Mouse (Mus musculus) neural tube, embryonic 12.5 days (tissue): Measurements from ENCODE around the gene Olfr447. TPM values are rescaled to one million over a fixed set of nuclear protein-coding genes. Genes with fewer than 3 reads are reported as not detected.

Experiments
- ATAC-seq: fragments of 200-750 bp; cut with Nextera tagmentation; 2 replicates; pipeline ENCODE4 v1.8.0; 2017; ENCODE audit warnings: low read depth, mild to moderate bottlenecking, moderate TSS enrichment, moderate library complexity; ENCODE audit not compliant: low FRiP score
- H3K27ac ChIP-seq: fragments of 300-500 bp; sonication (generic); 2 replicates; pipeline ENCODE4 v1.5.1; 2016
- H3K27me3 ChIP-seq: fragments of 300-500 bp; sonication (generic); replicated peaks from 2 replicates; pipeline ENCODE4 v1.6.1; 2016; ENCODE audit warnings: mild to moderate bottlenecking
- H3K36me3 ChIP-seq: fragments of 300-500 bp; sonication (generic); 2 replicates; pipeline ENCODE4 v1.6.1; 2016; ENCODE audit warnings: mild to moderate bottlenecking
- H3K4me1 ChIP-seq: fragments of 300-500 bp; sonication (generic); 2 replicates; pipeline ENCODE4 v1.6.1; 2016
- H3K4me2 ChIP-seq: fragments of 300-500 bp; sonication (generic); replicated peaks from 2 replicates; pipeline ENCODE4 v1.6.1; 2016; ENCODE audit warnings: mild to moderate bottlenecking
- H3K4me3 ChIP-seq: fragments of 300-500 bp; sonication (generic); 2 replicates; pipeline ENCODE4 v1.5.1; 2016
- H3K9ac ChIP-seq: fragments of 300-500 bp; sonication (generic); 2 replicates; pipeline ENCODE4 v1.6.1; 2016; ENCODE audit warnings: mild to moderate bottlenecking
- H3K9me3 ChIP-seq: fragments of 300-500 bp; sonication (generic); 2 replicates; pipeline ENCODE4 v1.6.1; 2016; ENCODE audit warnings: mild to moderate bottlenecking
- WGBS: fragments of 180-500 bp; shearing (Covaris S2); methylation state at CpG from one replicate; pipeline ENCODE4 v1.1.7; 2016; 5-methylcytosine and 5-hydroxymethylcytosine counted together
- polyA plus RNA-seq: library from polyadenylated mRNA; unstranded; fragments of >200 nt; fragmentation: Nextera tagmentation; extraction: Ambion mirVana; gene quantifications from 2 replicates; pipeline ENCODE4 v1.2.1, GENCODE M21; 2016

Olfr447 gene
- not detected in 2 replicates for polyA plus RNA-seq

- no peak within 1 kb of the TSS for H3K9ac ChIP-seq
- ATAC-seq: no peak
- H3K4me1 ChIP-seq: no peaks in the 10 kb centered on the region
- no peaks in the 10 kb centered on the region for H3K36me3 ChIP-seq
- H3K27me3 ChIP-seq: no peaks in the 10 kb centered on the region
- H3K27ac ChIP-seq: no peak within 1 kb of the TSS
- H3K4me2 ChIP-seq: no peak within 1 kb of the TSS
- H3K9me3 ChIP-seq: no peaks in the 10 kb centered on the region
- H3K4me3 ChIP-seq: no peak within 1 kb of the TSS
Observed at GRCm38 (mm10) chr6:42908578-42908977, at the start of gene Olfr447. Olfr447 (plus strand) TSS chr6:42908878.

GRCm38 (mm10) chr6:42860222-42860819, 48.4 kb upstream of the Olfr447 start:
- H3K36me3 ChIP-seq: no peaks in the 10 kb centered on the region

DNA sequence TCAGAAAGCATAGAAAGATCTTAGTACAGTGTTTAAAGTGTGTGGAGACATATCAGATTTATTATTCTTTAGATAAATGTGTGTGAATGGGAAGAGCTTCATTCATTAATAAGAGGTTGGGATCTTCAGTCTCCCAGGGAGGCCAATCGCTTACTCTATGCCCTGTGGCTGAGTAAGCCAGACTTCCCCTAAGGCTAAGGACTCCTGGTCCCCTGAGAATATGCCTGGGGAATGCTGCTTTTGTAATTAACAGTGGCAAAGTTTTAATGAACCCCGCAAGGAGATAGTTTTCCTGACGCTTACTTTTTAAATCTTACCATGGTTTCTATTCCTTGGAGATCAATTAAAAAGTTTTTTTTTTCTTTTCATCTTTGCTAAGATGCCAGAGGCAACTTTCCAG, 39.0 kb upstream of the Olfr447 start:
- 89% methylated on average over 3 of the region's 3 CpGs for WGBS
- no peaks in the 10 kb centered on the region for H3K4me1 ChIP-seq

More at GRCm38 (mm10) chr6:42860222-42860819, 48.4 kb upstream of the Olfr447 start:
- Histone ChIP-seq H3K4me3 (no peak overlapping the region), H3K27ac (no peak overlapping the region), H3K4me2 (no peak overlapping the region), H3K27me3 (no peaks in the 10 kb centered on the region), H3K9me3 (no peaks in the 10 kb centered on the region), H3K4me1 (no peaks in the 10 kb centered on the region), H3K9ac (no peak overlapping the region)
- WGBS: 17% methylated on average over 4 of the region's 4 CpGs
- ATAC-seq: peak; percentile 70; the same call in 1 of the 2 replicates

DNA sequence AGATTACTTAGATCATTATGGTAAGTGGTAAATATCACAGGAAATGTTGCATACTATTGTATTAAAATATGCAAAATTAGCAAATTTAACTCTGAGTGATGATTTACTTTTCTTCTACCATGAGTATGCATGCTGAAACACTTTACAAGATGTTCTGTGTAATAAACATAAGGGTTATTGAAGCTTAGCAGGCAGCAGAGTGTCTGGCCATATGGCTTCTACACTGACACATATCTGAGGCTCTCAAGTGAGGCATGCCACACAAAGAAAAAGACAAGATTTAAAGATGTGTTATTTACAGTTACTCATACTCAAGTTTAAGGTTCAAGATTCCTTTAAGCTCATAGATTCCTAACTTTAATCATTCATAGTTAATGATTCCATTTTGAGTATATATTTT, 32.4 kb upstream of the Olfr447 start:
- ATAC-seq: no peak

More for the DNA sequence above, 39.0 kb upstream of the Olfr447 start:
- H3K9ac ChIP-seq: no peak overlapping the region
- no peaks in the 10 kb centered on the region for H3K9me3 ChIP-seq
- H3K36me3 ChIP-seq: no peaks in the 10 kb centered on the region
- H3K27ac ChIP-seq: no peak overlapping the region
- H3K27me3 ChIP-seq: no peaks in the 10 kb centered on the region
- ATAC-seq: no peak
- no peak overlapping the region for H3K4me3 ChIP-seq
- H3K4me2 ChIP-seq: no peak overlapping the region

DNA sequence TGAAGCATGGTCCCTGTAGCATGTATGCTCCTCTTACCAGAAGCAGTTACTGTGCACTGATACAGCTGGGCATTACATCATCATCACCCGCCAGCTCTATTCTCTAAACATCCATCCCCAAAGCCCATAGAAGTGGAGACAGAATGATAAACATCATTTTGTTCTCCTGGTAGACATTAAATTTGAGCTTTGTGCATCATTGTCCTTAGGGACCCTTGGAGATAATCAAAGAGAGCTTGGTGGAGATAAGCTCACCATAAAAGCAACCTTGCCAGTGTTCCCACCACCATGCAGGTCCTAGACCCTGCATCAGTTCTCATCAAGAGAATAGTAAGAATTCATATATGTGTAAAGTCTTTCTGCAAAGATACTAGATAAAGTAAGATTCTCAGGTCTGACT, 18.5 kb upstream of the Olfr447 start, which contains the start of gene Olfr448:
Olfr448 (plus strand) TSS at position 301 of the 400 bp plus-strand sequence.
- H3K36me3 ChIP-seq: no peaks in the 10 kb centered on the region
- no peak within 1 kb of the TSS for H3K27ac ChIP-seq
- no peak within 1 kb of the TSS for H3K4me3 ChIP-seq
- no peak for ATAC-seq
- WGBS: 86% methylated on average over 1 of the region's 1 CpGs
- no peak within 1 kb of the TSS for H3K9ac ChIP-seq
- H3K27me3 ChIP-seq: no peaks in the 10 kb centered on the region
- no peak within 1 kb of the TSS for H3K4me2 ChIP-seq
- no peaks in the 10 kb centered on the region for H3K4me1 ChIP-seq
- no peaks in the 10 kb centered on the region for H3K9me3 ChIP-seq

More for the DNA sequence above, 32.4 kb upstream of the Olfr447 start:
- no peak overlapping the region for H3K9ac ChIP-seq
- H3K4me2 ChIP-seq: no peak overlapping the region
- H3K27me3 ChIP-seq: no peaks in the 10 kb centered on the region
- no peaks in the 10 kb centered on the region for H3K36me3 ChIP-seq
- no peaks in the 10 kb centered on the region for H3K4me1 ChIP-seq
- H3K9me3 ChIP-seq: no peaks in the 10 kb centered on the region
- H3K4me3 ChIP-seq: no peak overlapping the region
- no peak overlapping the region for H3K27ac ChIP-seq

- Histone ChIP-seq H3K9ac (no peak overlapping the region), H3K4me1 (no peaks in the 10 kb centered on the region), H3K27me3 (no peaks in the 10 kb centered on the region), H3K27ac (no peak overlapping the region), H3K4me3 (no peak overlapping the region), H3K9me3 (no peaks in the 10 kb centered on the region), H3K36me3 (no peaks in the 10 kb centered on the region), H3K4me2 (no peak overlapping the region)
- ATAC-seq: no peak
- 31% methylated on average over 1 of the region's 1 CpGs for whole genome bisulfite sequencing
Observed at GRCm38 (mm10) chr6:42900345-42900744, 8.3 kb upstream of the Olfr447 start.

DNA sequence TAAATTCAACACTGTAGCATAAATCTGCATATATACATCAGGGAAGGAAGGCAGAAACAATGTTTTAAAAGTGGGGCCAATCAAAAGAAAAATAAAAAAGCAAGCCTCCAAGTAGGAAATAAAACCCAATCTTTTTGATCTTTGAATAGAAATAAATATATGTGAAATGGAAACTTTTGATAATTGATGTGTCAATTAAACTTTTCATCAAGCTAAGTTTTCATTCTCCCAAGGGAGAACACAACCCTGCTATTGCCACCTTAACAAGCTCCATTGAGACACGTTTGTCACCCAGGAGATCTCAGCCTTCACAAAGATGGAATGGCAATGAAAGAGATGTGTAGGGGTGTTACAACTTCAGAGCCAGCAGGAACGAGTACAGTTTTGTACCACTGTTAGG, 12.4 kb downstream of the Olfr447 start, which contains the start of gene Olfr446:
Olfr446 (plus strand) TSS at position 301 of the 400 bp plus-strand sequence.
- WGBS: 64% methylated on average over 2 of the region's 2 CpGs
- Histone ChIP-seq H3K27me3 (no peaks in the 10 kb centered on the region), H3K27ac (no peak within 1 kb of the TSS), H3K9me3 (no peaks in the 10 kb centered on the region), H3K4me3 (no peak within 1 kb of the TSS), H3K4me1 (no peaks in the 10 kb centered on the region), H3K9ac (no peak within 1 kb of the TSS), H3K36me3 (no peaks in the 10 kb centered on the region), H3K4me2 (no peak within 1 kb of the TSS)
- no peak for ATAC-seq

GRCm38 (mm10) chr6:42948767-42949166, 40.1 kb downstream of the Olfr447 start, which contains the start of gene Olfr444:
Olfr444 (plus strand) TSS chr6:42949067.
- no peak within 1 kb of the TSS for H3K4me2 ChIP-seq
- no peak for ATAC-seq
- 89% methylated on average over 1 of the region's 1 CpGs for WGBS
- no peak within 1 kb of the TSS for H3K9ac ChIP-seq
- no peak within 1 kb of the TSS for H3K27ac ChIP-seq
- no peaks in the 10 kb centered on the region for H3K36me3 ChIP-seq
- no peaks in the 10 kb centered on the region for H3K9me3 ChIP-seq
- H3K27me3 ChIP-seq: no peaks in the 10 kb centered on the region
- no peaks in the 10 kb centered on the region for H3K4me1 ChIP-seq
- no peak within 1 kb of the TSS for H3K4me3 ChIP-seq

Other genes starting within 250 kb of the Olfr447 start
- gene Tcaf1, start 198.8 kb upstream of the Olfr447 start, polyA plus RNA-seq: 182 and 184 TPM in 2 replicates
- gene Olfr453, start 169.5 kb upstream of the Olfr447 start, polyA plus RNA-seq: not detected in 2 replicates
- gene Olfr38, start 152.5 kb upstream of the Olfr447 start, polyA plus RNA-seq: not detected in 2 replicates
- not detected in 2 replicates for gene Olfr452, start 123.8 kb upstream of the Olfr447 start, polyA plus RNA-seq
- not detected in 2 replicates for gene Olfr450, start 96.9 kb upstream of the Olfr447 start, polyA plus RNA-seq
- gene Olfr449, start 74.5 kb upstream of the Olfr447 start, polyA plus RNA-seq: not detected in 2 replicates
- not detected in 2 replicates for gene Olfr448, start 18.4 kb upstream of the Olfr447 start, polyA plus RNA-seq
- gene Olfr446, start 12.5 kb downstream of the Olfr447 start, polyA plus RNA-seq: not detected in 2 replicates
- gene Olfr444, start 40.2 kb downstream of the Olfr447 start, polyA plus RNA-seq: not detected in 2 replicates
- not detected in 2 replicates for gene Olfr441, start 197.5 kb downstream of the Olfr447 start, polyA plus RNA-seq
- gene Olfr237-ps1, start 237.7 kb downstream of the Olfr447 start, polyA plus RNA-seq: not detected in 2 replicates